7 mouse cellular contexts compared by ENCODE assay signal in genomic region chr19:4126759-4127495, GRCm38 (mm10). TPM values are rescaled to one million over a fixed set of nuclear protein-coding genes. Genes with fewer than 3 reads are reported as not detected.
A peak's percentile ranks its signal among the peaks of the same experiment; 100 is the strongest.
DNase-seq lines count a peak whose midpoint lies in the region; ATAC-seq lines count a peak whose summit lies in the region.

No protein-coding gene starts in this region.

- H3K9me3 ChIP-seq in embryonic facial prominence, embryonic 11.5 days (replicated peaks; ENCODE audit: control insufficient read depth, low read length) = no peaks in the 10 kb centered on the region
- H3K9me3 ChIP-seq in hindbrain, embryonic 13.5 days = no peaks in the 10 kb centered on the region
- H3K9me3 ChIP-seq in lung, embryonic 16.5 days (ENCODE audit: control insufficient read depth, low read length) = no peaks in the 10 kb centered on the region

- no peaks in the 10 kb centered on the region for H3K27me3 ChIP-seq in embryonic facial prominence, embryonic 11.5 days (ENCODE audit: control insufficient read depth, insufficient read depth, low read length)
- H3K27me3 ChIP-seq in hindbrain, embryonic 13.5 days = no peaks in the 10 kb centered on the region
- no peaks in the 10 kb centered on the region for H3K27me3 ChIP-seq in lung, embryonic 16.5 days (ENCODE audit: control insufficient read depth, insufficient read depth, low read depth, low read length)

- DNase-seq in right cerebral cortex, adult 18-20 months = peak; percentile 36
- no peak for DNase-seq in right cerebral cortex, adult 2 months (ENCODE audit: low spot score in 2 of 2)
- no peak for DNase-seq in embryonic facial prominence, embryonic 11.5 days (ENCODE audit: low spot score)
- no peak for DNase-seq in retina, postnatal 1 day
- no peak for DNase-seq in adrenal gland, postnatal 4 days (ENCODE audit: low spot score in 2 of 2)

- no peaks in the 10 kb centered on the region for H3K36me3 ChIP-seq in embryonic facial prominence, embryonic 11.5 days (replicated peaks; ENCODE audit: control insufficient read depth, insufficient read depth, low read depth, low read length)
- peaks cover 36% of the 10 kb centered on the region for H3K36me3 ChIP-seq in hindbrain, embryonic 13.5 days
- H3K36me3 ChIP-seq in lung, embryonic 16.5 days (ENCODE audit: control insufficient read depth, insufficient read depth, low read length) = peaks cover 11% of the 10 kb centered on the region

- peak overlapping the region; percentile 59 for H3K4me2 ChIP-seq in embryonic facial prominence, embryonic 11.5 days (ENCODE audit: low read depth, low read length)
- peak overlapping the region; percentile 79 for H3K4me2 ChIP-seq in hindbrain, embryonic 13.5 days
- peak overlapping the region; percentile 72 for H3K4me2 ChIP-seq in lung, embryonic 16.5 days (ENCODE audit: low read depth, low read length)

- H3K4me1 ChIP-seq in embryonic facial prominence, embryonic 11.5 days (ENCODE audit: control insufficient read depth, insufficient read depth, low read length) = peaks cover 2% of the 10 kb centered on the region
- H3K4me1 ChIP-seq in hindbrain, embryonic 13.5 days (replicated peaks) = peaks cover 18% of the 10 kb centered on the region
- H3K4me1 ChIP-seq in lung, embryonic 16.5 days (replicated peaks; ENCODE audit: control insufficient read depth, insufficient read depth, low read length) = peaks cover 8% of the 10 kb centered on the region

- H3K9ac ChIP-seq in embryonic facial prominence, embryonic 11.5 days (replicated peaks; ENCODE audit: low read length) = peak overlapping the region; percentile 82
- H3K9ac ChIP-seq in hindbrain, embryonic 13.5 days = peak overlapping the region; percentile 94
- H3K9ac ChIP-seq in lung, embryonic 16.5 days (ENCODE audit: low read length) = peak overlapping the region; percentile 93

- no peak for ATAC-seq in embryonic facial prominence, embryonic 11.5 days (replicated peaks; ENCODE audit: insufficient number of reproducible peaks, low FRiP score, low TSS enrichment, low read depth)
- ATAC-seq in hindbrain, embryonic 13.5 days (ENCODE audit: low FRiP score) = no peak
- no peak for ATAC-seq in lung, embryonic 16.5 days (ENCODE audit: low read depth)

- H3K27ac ChIP-seq in embryonic facial prominence, embryonic 11.5 days (replicated peaks; ENCODE audit: low read depth, low read length) = no peak overlapping the region
- H3K27ac ChIP-seq in hindbrain, embryonic 13.5 days = peak overlapping the region; percentile 78; the same call in 1 of the 2 replicates
- no peak overlapping the region for H3K27ac ChIP-seq in lung, embryonic 16.5 days (ENCODE audit: low read length)

- peak overlapping the region; percentile 78 for H3K4me3 ChIP-seq in embryonic facial prominence, embryonic 11.5 days (ENCODE audit: low read depth, low read length)
- H3K4me3 ChIP-seq in hindbrain, embryonic 13.5 days = peak overlapping the region; percentile 83
- H3K4me3 ChIP-seq in lung, embryonic 16.5 days (ENCODE audit: low read length) = peak overlapping the region; percentile 89

- 65% methylated on average over 7 of the region's 7 CpGs for WGBS in embryonic facial prominence, embryonic 11.5 days
- WGBS in hindbrain, embryonic 13.5 days = 65% methylated on average over 7 of the region's 7 CpGs
- 48% methylated on average over 7 of the region's 7 CpGs for WGBS in lung, embryonic 16.5 days

RNA-seq across cellular contexts. Expression of gene Aip, which starts 1.3 kb away (rescaled TPM):
- 68.3 and 85.1 TPM in 2 replicates for polyA plus RNA-seq in embryonic facial prominence, embryonic 11.5 days (2014; fragmentation: Nextera tagmentation; extraction: Ambion mirVana)
- polyA plus RNA-seq in hindbrain, embryonic 13.5 days (2015; fragmentation: Nextera tagmentation; extraction: Ambion mirVana) = 90.3 and 91.7 TPM in 2 replicates
- 102 TPM in 2 replicates for polyA plus RNA-seq in lung, embryonic 16.5 days (2015; fragmentation: Nextera tagmentation; extraction: Ambion mirVana)
- total RNA-seq in adrenal gland, postnatal 4 days (2021) = 10 to 100 TPM; 86.1 to 88.5 TPM

RNA-seq across cellular contexts. Expression of gene Gpr152, which starts 12.7 kb away (rescaled TPM):
- not detected in 2 replicates for polyA plus RNA-seq in embryonic facial prominence, embryonic 11.5 days (2014; fragmentation: Nextera tagmentation; extraction: Ambion mirVana)
- not detected in 2 replicates for polyA plus RNA-seq in hindbrain, embryonic 13.5 days (2015; fragmentation: Nextera tagmentation; extraction: Ambion mirVana)
- polyA plus RNA-seq in lung, embryonic 16.5 days (2015; fragmentation: Nextera tagmentation; extraction: Ambion mirVana) = not detected in 2 replicates
- under 1 TPM; 0.08 to 0.14 TPM for total RNA-seq in adrenal gland, postnatal 4 days (2021)

RNA-seq across cellular contexts. Expression of gene Cabp4, which starts 16.9 kb away (rescaled TPM):
- polyA plus RNA-seq in embryonic facial prominence, embryonic 11.5 days (2014; fragmentation: Nextera tagmentation; extraction: Ambion mirVana) = not detected in 2 replicates
- 0.29 and 0.30 TPM in 2 replicates for polyA plus RNA-seq in hindbrain, embryonic 13.5 days (2015; fragmentation: Nextera tagmentation; extraction: Ambion mirVana)
- 0.16 TPM in 1 of 2 replicates, not detected in the other for polyA plus RNA-seq in lung, embryonic 16.5 days (2015; fragmentation: Nextera tagmentation; extraction: Ambion mirVana)
- under 1 TPM in 1 of 2 experiments, not detected in 1; 0.20 TPM for total RNA-seq in adrenal gland, postnatal 4 days (2021)

RNA-seq across cellular contexts. Expression of gene Coro1b, which starts 21.5 kb away (rescaled TPM):
- 108 and 122 TPM in 2 replicates for polyA plus RNA-seq in embryonic facial prominence, embryonic 11.5 days (2014; fragmentation: Nextera tagmentation; extraction: Ambion mirVana)
- polyA plus RNA-seq in hindbrain, embryonic 13.5 days (2015; fragmentation: Nextera tagmentation; extraction: Ambion mirVana) = 128 and 130 TPM in 2 replicates
- polyA plus RNA-seq in lung, embryonic 16.5 days (2015; fragmentation: Nextera tagmentation; extraction: Ambion mirVana) = 174 and 184 TPM in 2 replicates
- 100 to 1,000 TPM; 192 to 203 TPM for total RNA-seq in adrenal gland, postnatal 4 days (2021)

RNA-seq across cellular contexts. Expression of gene Ptprcap, which starts 26.5 kb away (rescaled TPM):
- polyA plus RNA-seq in embryonic facial prominence, embryonic 11.5 days (2014; fragmentation: Nextera tagmentation; extraction: Ambion mirVana) = 0.64 and 1.3 TPM in 2 replicates
- polyA plus RNA-seq in hindbrain, embryonic 13.5 days (2015; fragmentation: Nextera tagmentation; extraction: Ambion mirVana) = 0.47 and 0.66 TPM in 2 replicates
- polyA plus RNA-seq in lung, embryonic 16.5 days (2015; fragmentation: Nextera tagmentation; extraction: Ambion mirVana) = 4.6 and 14.2 TPM in 2 replicates
- total RNA-seq in adrenal gland, postnatal 4 days (2021) = 1 to 10 TPM; 5.1 to 5.2 TPM
